Mouse (Mus musculus) bone marrow macrophage, adult 2 months (primary cell): ENCODE results near the gene Fam20c. TPM values are rescaled to one million over a fixed set of nuclear protein-coding genes. Genes with fewer than 3 reads are reported as not detected.

ENCODE experiments used
- H3K27ac ChIP-seq: 2 replicates; pipeline ENCODE4 v1.5.1; 2012; ENCODE audit warnings: low read depth, low read length; ENCODE audit not compliant: insufficient read depth
- H3K4me1 ChIP-seq: 2 replicates; pipeline ENCODE4 v1.6.1; 2012; ENCODE audit warnings: low read length; ENCODE audit not compliant: control insufficient read depth, insufficient read depth
- H3K4me3 ChIP-seq: 2 replicates; pipeline ENCODE4 v1.5.1; 2012; ENCODE audit warnings: mild to moderate bottlenecking, low read length, moderate library complexity; ENCODE audit not compliant: insufficient read depth
- CTCF ChIP-seq: IDR thresholded peaks from 2 replicates; pipeline ENCODE4 v1.5.1; 2012; ENCODE audit warnings: low read depth, mild to moderate bottlenecking, low read length, moderate library complexity
- POLR2A ChIP-seq: IDR thresholded peaks from 2 replicates; pipeline ENCODE4 v1.6.1; 2012; ENCODE audit warnings: mild to moderate bottlenecking, low read depth, low read length, borderline replicate concordance
- polyA plus RNA-seq: library from polyadenylated mRNA; stranded (reverse); fragments of >200 nt; gene quantifications from 2 replicates; pipeline ENCODE4 v1.2.4, GENCODE M21; 2012; ENCODE audit not compliant: missing spikeins, insufficient read depth, insufficient read length

The Fam20c gene
- polyA plus RNA-seq, 1 experiment, result 36.5 TPM

DNA sequence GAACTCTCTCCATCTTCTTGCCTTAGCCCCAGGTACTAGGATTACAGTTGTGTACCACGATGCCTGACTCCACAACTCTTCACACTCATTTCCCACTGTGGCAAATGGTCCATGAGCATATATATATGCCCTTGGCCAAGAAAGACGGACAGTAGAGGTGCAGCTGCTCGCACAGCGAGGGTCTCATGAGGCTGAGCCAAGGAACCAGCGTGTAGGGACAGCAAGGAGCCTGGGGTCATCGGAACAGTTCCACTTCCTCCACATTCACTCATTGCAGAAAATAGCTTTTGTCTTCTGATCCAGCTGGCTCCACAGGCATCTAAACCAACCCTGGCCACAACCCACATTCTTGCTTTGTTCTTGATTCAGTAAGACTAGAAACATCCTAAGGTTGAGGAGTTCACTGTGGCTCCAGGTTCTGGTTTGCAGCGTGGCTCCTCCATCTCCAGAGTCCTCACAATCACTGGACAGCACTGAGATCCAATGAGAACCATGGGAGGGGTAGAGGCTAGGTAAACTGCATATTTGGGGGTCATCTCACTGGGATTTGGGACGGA lies 19.0 kb upstream of the Fam20c start:
- Histone ChIP-seq H3K4me3 (no peak overlapping the region), H3K27ac (no peak overlapping the region), H3K4me1 (peaks cover 33% of the 10 kb centered on the region)
- TF ChIP-seq POLR2A (no peak), CTCF (no peak)

DNA sequence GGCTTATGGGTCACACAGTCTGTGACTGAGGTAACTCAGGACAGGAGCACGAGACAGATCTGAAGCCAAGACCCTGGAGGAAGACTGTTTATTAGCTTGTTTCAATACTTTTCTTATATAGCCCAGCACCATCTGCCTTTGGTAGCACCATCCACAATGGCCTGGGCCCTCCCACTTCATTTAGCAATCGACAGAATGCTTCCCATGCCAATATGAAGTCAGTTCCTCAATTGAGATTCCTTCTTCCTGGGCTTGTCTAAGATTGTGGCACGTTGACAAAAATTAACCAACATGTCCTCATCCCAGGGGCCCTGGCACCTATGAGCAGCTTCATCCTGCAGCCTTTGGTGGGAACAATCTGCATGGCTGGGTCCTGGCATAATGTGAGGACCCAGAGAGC lies 14.2 kb upstream of the Fam20c start:
- Histone ChIP-seq H3K4me3 (no peak overlapping the region), H3K4me1 (peaks cover 29% of the 10 kb centered on the region), H3K27ac (peak overlapping the region; percentile 78)
- no peak for TF ChIP-seq CTCF
- TF ChIP-seq POLR2A, result no peak

DNA sequence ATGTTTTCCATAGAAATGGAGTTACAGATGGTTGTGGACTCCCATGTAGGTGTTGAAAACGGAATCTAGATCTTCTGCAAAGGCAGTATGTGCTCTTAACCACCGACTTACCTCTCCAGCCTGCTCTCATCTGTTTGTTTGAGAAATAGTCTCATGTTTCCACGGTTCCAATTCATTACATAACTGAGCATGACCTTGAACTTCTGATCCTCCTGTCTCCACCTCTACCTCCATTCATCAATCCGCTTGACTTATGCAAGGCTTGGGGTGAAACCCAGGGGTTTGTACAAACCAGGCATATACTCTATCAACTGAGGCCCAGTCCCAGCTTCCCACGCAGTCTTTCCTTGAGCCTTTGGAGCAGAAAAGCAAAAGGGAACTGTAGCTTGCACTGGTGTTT lies 12.8 kb upstream of the Fam20c start:
- Histone ChIP-seq H3K4me3 (no peak overlapping the region), H3K27ac (no peak overlapping the region), H3K4me1 (peaks cover 24% of the 10 kb centered on the region)
- TF ChIP-seq POLR2A (no peak), CTCF (no peak)

DNA sequence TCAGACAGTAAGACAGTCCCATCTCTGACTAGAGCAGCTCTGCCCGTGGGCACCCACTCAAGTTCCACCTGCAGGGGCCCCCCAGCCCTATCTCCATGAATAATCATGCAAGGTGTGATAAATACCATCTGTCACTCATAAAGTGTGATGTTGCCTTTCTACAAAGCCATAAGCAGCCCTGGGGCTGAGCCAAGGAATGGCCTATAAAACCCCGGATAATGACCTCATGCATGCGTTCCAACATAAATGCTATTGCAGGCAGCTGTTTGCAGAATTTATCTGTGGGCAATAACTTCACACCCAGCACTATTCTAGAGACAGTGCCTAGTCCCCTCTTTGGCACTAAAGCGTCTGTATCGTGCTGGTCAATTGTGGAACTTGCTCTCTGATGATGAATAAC lies 12.0 kb upstream of the Fam20c start:
- no peak for TF ChIP-seq CTCF
- no peak for TF ChIP-seq POLR2A
- no peak overlapping the region for H3K27ac ChIP-seq
- H3K4me3 ChIP-seq, result no peak overlapping the region
- peaks cover 22% of the 10 kb centered on the region for H3K4me1 ChIP-seq

DNA sequence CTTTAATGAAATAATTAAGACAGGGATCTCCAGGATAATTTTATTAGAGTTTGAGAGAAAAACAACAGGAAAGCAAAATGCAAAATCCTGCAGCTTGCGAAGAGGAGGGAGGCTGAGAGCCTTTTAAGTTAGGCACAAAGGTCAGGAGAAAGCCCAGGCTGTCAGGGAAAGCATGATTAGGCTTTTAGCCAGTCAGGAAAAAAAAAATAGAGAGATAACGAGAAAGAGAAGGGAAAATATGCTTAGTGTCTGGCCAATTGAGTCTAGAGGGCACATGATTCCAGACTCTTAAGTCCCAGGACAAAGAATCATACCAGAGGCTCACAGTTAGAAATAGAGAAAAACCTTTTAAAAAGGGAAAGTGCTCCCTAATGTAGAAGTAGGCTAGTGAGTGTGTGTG lies 10.7 kb upstream of the Fam20c start:
- TF ChIP-seq POLR2A (no peak), CTCF (no peak)
- Histone ChIP-seq H3K4me1 (peaks cover 12% of the 10 kb centered on the region), H3K4me3 (no peak overlapping the region), H3K27ac (no peak overlapping the region)

DNA sequence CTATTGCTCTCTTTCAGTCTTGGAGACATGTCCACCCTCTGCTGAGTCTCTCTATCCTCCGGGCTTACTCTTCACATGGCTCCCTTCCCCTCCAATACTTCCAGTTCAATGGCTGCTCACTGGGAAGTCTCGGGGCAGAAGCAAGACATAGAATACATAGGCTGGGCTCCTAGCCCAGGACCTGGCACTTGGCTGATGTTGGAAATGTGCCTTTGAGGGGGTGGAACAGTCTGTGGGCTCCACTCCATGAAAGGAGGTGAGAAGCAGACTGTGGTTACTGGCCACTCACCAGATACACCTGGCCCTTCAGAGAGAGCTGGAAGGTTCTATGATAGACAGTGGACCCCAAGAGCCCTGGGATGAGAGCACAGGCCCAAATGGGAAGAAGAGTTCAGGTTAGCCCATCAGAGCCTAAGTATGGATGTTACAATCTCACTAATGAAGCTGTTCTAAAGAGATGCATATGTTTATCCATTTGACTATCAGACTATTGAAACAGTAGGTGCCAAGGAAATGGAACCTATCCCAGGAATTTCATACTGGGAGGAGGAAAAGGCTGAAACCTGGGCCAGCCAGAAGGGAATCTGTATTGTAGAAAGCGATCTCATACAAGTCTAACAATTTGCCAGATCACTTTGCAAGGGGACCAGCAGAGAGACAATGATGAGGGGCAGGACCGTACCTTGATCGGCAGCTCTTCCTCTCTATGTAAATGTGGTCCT lies 8.8 kb upstream of the Fam20c start:
- TF ChIP-seq POLR2A (no peak), CTCF (no peak)
- Histone ChIP-seq H3K4me3 (no peak overlapping the region), H3K4me1 (peaks cover 5% of the 10 kb centered on the region), H3K27ac (no peak overlapping the region)

DNA sequence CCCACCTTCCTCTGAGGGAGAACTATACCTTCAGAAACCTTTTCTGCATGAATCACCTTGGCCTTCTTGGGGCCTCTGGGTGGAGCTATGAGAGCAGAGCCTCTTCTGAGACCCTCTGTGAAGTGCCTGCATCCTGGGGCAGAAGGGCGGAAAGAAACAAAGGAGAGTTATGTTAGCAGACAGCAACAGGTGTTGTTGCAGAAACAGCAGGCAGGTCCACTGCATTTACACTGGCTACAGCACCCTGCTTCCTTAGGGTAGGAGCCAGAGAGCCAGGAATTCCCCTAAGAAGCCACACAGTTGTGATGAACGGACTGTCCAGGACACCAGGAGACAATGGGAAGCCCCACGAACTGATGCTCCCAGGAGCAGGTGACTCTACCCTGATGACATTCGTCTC lies 1.0 kb upstream of the Fam20c start:
- Histone ChIP-seq H3K27ac (no peak overlapping the region), H3K4me3 (peak overlapping the region; percentile 81), H3K4me1 (peaks cover 22% of the 10 kb centered on the region)
- TF ChIP-seq POLR2A (no peak), CTCF (no peak)

DNA sequence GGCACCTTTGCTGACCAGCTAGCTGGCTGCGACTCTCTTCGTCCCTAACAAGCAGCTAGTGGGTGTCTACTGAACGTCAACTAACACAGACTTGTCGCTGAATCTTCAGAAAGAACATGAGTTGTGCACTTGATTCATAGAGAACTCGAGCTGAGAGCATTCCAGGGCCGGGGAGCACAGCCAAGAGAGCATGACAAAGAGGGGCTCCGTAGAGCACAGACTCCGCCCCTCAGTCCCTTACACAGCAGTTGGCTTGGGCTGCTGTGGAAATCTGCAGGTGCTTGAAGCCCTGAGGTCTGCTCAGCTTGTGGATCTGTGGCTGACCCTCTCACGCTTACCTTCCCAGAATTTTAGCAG lies 390 bp upstream of the Fam20c start:
- H3K4me3 ChIP-seq, result peak overlapping the region; percentile 81
- H3K27ac ChIP-seq, result 0 out of 2 replicates have a peak overlapping the region, but pooled peaks have one; percentile 12
- TF ChIP-seq POLR2A, result no peak
- TF ChIP-seq CTCF, result no peak
- peaks cover 24% of the 10 kb centered on the region for H3K4me1 ChIP-seq

DNA sequence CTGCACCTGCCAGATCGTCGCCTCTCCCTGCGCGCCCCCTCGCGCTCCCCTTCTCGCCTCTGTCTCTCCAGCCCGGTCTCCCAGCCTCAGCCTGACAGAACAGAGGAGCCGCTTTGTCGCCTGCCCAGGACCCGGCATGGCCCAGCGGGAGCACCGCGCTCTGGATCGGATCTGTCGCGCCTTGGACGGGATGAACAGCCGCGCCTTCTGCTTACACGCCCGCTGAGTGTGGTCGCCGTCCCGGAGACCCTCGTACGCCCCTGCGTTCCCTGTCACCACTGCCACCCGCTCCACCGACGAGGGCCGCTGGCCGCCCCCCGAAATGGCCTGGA lies 773 bp downstream of the Fam20c start:
- peak overlapping the region; percentile 81 for H3K4me3 ChIP-seq
- peak overlapping the region; percentile 44 for H3K27ac ChIP-seq
- TF ChIP-seq POLR2A (peak; percentile 92; the same call in 1 of the 2 replicates), CTCF (no peak)
- H3K4me1 ChIP-seq, result peaks cover 32% of the 10 kb centered on the region

DNA sequence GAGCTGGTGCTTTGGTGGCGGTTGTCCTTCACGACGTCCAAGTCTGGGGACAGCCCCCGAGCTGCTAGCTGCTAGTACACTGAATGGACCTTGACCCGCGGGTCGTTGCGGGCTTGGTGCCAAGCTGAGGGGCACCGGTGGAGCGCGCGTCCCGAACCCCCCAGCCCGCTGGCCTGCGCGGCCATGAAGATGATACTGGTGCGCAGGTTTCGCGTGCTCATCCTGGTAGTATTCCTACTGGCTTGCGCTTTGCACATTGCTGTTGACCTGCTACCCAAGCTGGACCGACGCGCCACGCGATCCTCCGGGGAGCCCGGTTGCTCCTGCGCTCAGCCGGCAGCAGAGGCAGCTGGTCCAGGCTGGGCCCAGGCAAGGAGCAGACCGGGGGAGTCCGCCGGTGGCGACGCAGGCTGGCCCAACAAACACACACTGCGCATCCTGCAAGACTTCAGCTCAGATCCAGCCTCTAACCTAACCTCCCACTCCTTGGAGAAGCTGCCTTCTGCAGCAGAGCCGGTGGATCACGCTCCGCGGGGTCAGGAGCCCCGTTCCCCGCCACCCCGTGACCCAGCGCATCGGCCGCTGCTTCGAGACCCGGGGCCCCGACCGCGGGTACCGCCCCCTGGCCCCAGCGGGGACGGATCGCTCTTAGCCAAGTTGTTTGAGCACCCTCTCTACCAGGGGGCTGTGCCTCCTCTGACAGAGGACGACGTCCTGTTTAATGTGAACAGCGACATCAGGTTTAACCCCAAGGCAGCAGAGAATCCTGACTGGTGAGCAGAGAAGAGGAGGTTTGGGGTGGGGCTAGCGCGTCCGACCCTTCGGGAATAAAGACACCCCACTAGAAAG lies 1.4 kb downstream of the Fam20c start:
- peak overlapping the region; percentile 81 for H3K4me3 ChIP-seq
- TF ChIP-seq POLR2A, result no peak
- no peak for TF ChIP-seq CTCF
- H3K4me1 ChIP-seq, result peaks cover 32% of the 10 kb centered on the region

More for the DNA sequence above, 1.4 kb downstream of the Fam20c start:
- H3K27ac ChIP-seq, result peak overlapping the region; percentile 44
